Mouse (Mus musculus) limb, embryonic 14.5 days (tissue): ENCODE data around the gene Sspo. TPM values are rescaled to one million over a fixed set of nuclear protein-coding genes. Genes with fewer than 3 reads are reported as not detected.
A peak's percentile ranks its signal among the peaks of the same experiment; 100 is the strongest.

ENCODE experiments used
- ATAC-seq: fragments of 200-750 bp; cut with Nextera tagmentation; 2 replicates; pipeline ENCODE4 v1.8.0; 2017; ENCODE audit warnings: low read depth, moderate number of reproducible peaks, moderate TSS enrichment; ENCODE audit not compliant: low FRiP score
- DNase-seq: peaks from one replicate; pipeline ENCODE4 v3.0.0-alpha.2; 2015; ENCODE audit warnings: low spot score
- H3K27ac ChIP-seq: fragments of 300-500 bp; sonication (generic); replicated peaks from 2 replicates; pipeline ENCODE4 v1.5.1; 2014; ENCODE audit warnings: low read depth, mild to moderate bottlenecking, low read length, moderate library complexity, mixed read lengths
- H3K27me3 ChIP-seq: fragments of 300-500 bp; sonication (generic); 2 replicates; pipeline ENCODE4 v1.6.1; 2014; ENCODE audit warnings: low read length, mixed read lengths; ENCODE audit not compliant: control insufficient read depth, insufficient read depth
- H3K36me3 ChIP-seq: fragments of 300-500 bp; sonication (generic); 2 replicates; pipeline ENCODE4 v1.6.1; 2014; ENCODE audit warnings: mild to moderate bottlenecking, low read length, moderate library complexity, mixed read lengths; ENCODE audit not compliant: control insufficient read depth, insufficient read depth
- H3K4me1 ChIP-seq: fragments of 300-500 bp; sonication (generic); 2 replicates; pipeline ENCODE4 v1.6.1; 2014; ENCODE audit warnings: antibody characterized with exemption, low read length, mixed read lengths; ENCODE audit not compliant: control insufficient read depth, insufficient read depth
- H3K4me2 ChIP-seq: fragments of 300-500 bp; sonication (generic); replicated peaks from 2 replicates; pipeline ENCODE4 v1.6.1; 2014; ENCODE audit warnings: low read depth, mild to moderate bottlenecking, low read length, moderate library complexity; ENCODE audit not compliant: severe bottlenecking
- H3K4me3 ChIP-seq: fragments of 300-500 bp; sonication (generic); replicated peaks from 2 replicates; pipeline ENCODE4 v1.5.1; 2014; ENCODE audit warnings: low read length
- H3K9ac ChIP-seq: fragments of 300-500 bp; sonication (generic); 2 replicates; pipeline ENCODE4 v1.6.1; 2014; ENCODE audit warnings: mild to moderate bottlenecking, low read depth, low read length, moderate library complexity; ENCODE audit not compliant: severe bottlenecking
- H3K9me3 ChIP-seq: fragments of 300-500 bp; sonication (generic); 2 replicates; pipeline ENCODE4 v1.6.1; 2016; ENCODE audit warnings: low read length; ENCODE audit not compliant: control insufficient read depth
- POLR2A ChIP-seq: fragments of 200-500 bp; IDR thresholded peaks from 2 replicates; pipeline ENCODE4 v1.8.0; 2012; ENCODE audit warnings: inconsistent platforms, mild to moderate bottlenecking, moderate library complexity, borderline replicate concordance; ENCODE audit not compliant: insufficient read depth, insufficient read length; ENCODE audit errors: extremely low read depth
- WGBS: fragments of 180-500 bp; shearing (Covaris S2); extraction: QIAGEN DNeasy Blood & Tissue Kit; methylation state at CpG from one replicate; pipeline ENCODE4 v1.1.7; 2014; 5-methylcytosine and 5-hydroxymethylcytosine counted together
- polyA plus RNA-seq, 2 experiments: library from polyadenylated mRNA; depleted of rRNA in 1 of 2; stranded (reverse) in 1 of 2; unstranded in 1 of 2; fragments of >200 nt; fragmentation: Nextera tagmentation in 1 of 2; extraction: Ambion mirVana in 1 of 2; gene quantifications; 2 replicates each; pipeline versions ENCODE4 v1.2.1 to v1.2.3; 2012 to 2014

The Sspo gene
- polyA plus RNA-seq, 2 experiments, result 0.07 to 1.2 TPM

- Histone ChIP-seq H3K9me3 (no peaks in the 10 kb centered on the region), H3K4me1 (peaks cover 11% of the 10 kb centered on the region), H3K4me2 (peak overlapping the region; percentile 74), H3K9ac (peak overlapping the region; percentile 66), H3K36me3 (no peaks in the 10 kb centered on the region), H3K27ac (no peak overlapping the region), H3K4me3 (peak overlapping the region; percentile 36), H3K27me3 (no peaks in the 10 kb centered on the region)
- DNase-seq (no peak), ATAC-seq (peak; percentile 59)
- no peak for TF ChIP-seq POLR2A
- WGBS, result 9% methylated on average over 19 of the region's 25 CpGs
Observed at GRCm38 (mm10) chr6:48487747-48488725, 40.0 kb downstream of the Sspo start.

GRCm38 (mm10) chr6:48489741-48490140 lies 41.7 kb downstream of the Sspo start:
- Histone ChIP-seq H3K27me3 (no peaks in the 10 kb centered on the region), H3K4me3 (no peak overlapping the region), H3K36me3 (no peaks in the 10 kb centered on the region), H3K27ac (no peak overlapping the region), H3K4me1 (peaks cover 11% of the 10 kb centered on the region), H3K4me2 (no peak overlapping the region), H3K9me3 (no peaks in the 10 kb centered on the region), H3K9ac (no peak overlapping the region)
- DNase-seq, result no peak
- 81% methylated on average over 3 of the region's 3 CpGs for WGBS
- no peak for ATAC-seq
- TF ChIP-seq POLR2A, result no peak

GRCm38 (mm10) chr6:48491361-48491760 lies 43.3 kb downstream of the Sspo start:
- no peak overlapping the region for H3K27ac ChIP-seq
- no peak overlapping the region for H3K9ac ChIP-seq
- no peaks in the 10 kb centered on the region for H3K36me3 ChIP-seq
- H3K4me1 ChIP-seq, result peaks cover 11% of the 10 kb centered on the region
- H3K4me3 ChIP-seq, result no peak overlapping the region
- no peaks in the 10 kb centered on the region for H3K9me3 ChIP-seq
- DNase-seq, result no peak
- no peaks in the 10 kb centered on the region for H3K27me3 ChIP-seq
- 65% methylated on average over 9 of the region's 9 CpGs for WGBS
- H3K4me2 ChIP-seq, result no peak overlapping the region
- TF ChIP-seq POLR2A, result no peak
- no peak for ATAC-seq

- H3K4me1 ChIP-seq, result peaks cover 3% of the 10 kb centered on the region; the same call in 1 of the 2 replicates
- DNase-seq (no peak), ATAC-seq (no peak)
- no peaks in the 10 kb centered on the region for H3K36me3 ChIP-seq
- no peak for TF ChIP-seq POLR2A
- no peaks in the 10 kb centered on the region for H3K27me3 ChIP-seq
- WGBS, result 25% methylated on average over 8 of the region's 8 CpGs
- no peaks in the 10 kb centered on the region for H3K9me3 ChIP-seq
- H3K4me2 ChIP-seq, result no peak overlapping the region
- H3K4me3 ChIP-seq, result no peak overlapping the region
- H3K9ac ChIP-seq, result no peak overlapping the region
- no peak overlapping the region for H3K27ac ChIP-seq
Observed at GRCm38 (mm10) chr6:48493136-48493730, 45.2 kb downstream of the Sspo start.

GRCm38 (mm10) chr6:48497521-48497920 lies 49.5 kb downstream of the Sspo start:
- ATAC-seq (no peak), DNase-seq (no peak)
- Histone ChIP-seq H3K9ac (no peak overlapping the region), H3K27ac (no peak overlapping the region), H3K4me3 (no peak overlapping the region), H3K4me1 (no peaks in the 10 kb centered on the region), H3K36me3 (no peaks in the 10 kb centered on the region), H3K27me3 (no peaks in the 10 kb centered on the region), H3K4me2 (no peak overlapping the region), H3K9me3 (no peaks in the 10 kb centered on the region)
- 88% methylated on average over 4 of the region's 4 CpGs for WGBS
- TF ChIP-seq POLR2A, result no peak
